Comparison of ENCODE assay signal across 12 mouse cellular contexts in genomic region chr16:18148208-18148876, GRCm38 (mm10). TPM values are rescaled to one million over a fixed set of nuclear protein-coding genes. Genes with fewer than 3 reads are reported as not detected.
DNase-seq lines count a peak whose midpoint lies in the region; ATAC-seq lines count a peak whose summit lies in the region.
"Had no signal": no experiment of that assay in that cellular context is flagged by ENCODE, and none has a peak within 500 bp of the region (broad histone marks: within the 10 kb centered on the region; RNA-seq: fewer than 3 reads in every experiment).

No protein-coding gene starts in this region.

- H3K36me3 ChIP-seq in forebrain, embryonic 11.5 days (ENCODE audit: control insufficient read depth, insufficient read depth, low read length) = no peaks in the 10 kb centered on the region
- no peaks in the 10 kb centered on the region for H3K36me3 ChIP-seq in limb, embryonic 11.5 days (ENCODE audit: control insufficient read depth, insufficient read depth, low read length)
- H3K36me3 ChIP-seq in neural tube, embryonic 15.5 days = peaks cover 13% of the 10 kb centered on the region

- H3K4me3 ChIP-seq in forebrain, embryonic 11.5 days (ENCODE audit: low read depth, low read length) = no peak overlapping the region
- no peak overlapping the region for H3K4me3 ChIP-seq in limb, embryonic 11.5 days (ENCODE audit: low read depth, low read length)
- H3K4me3 ChIP-seq in neural tube, embryonic 15.5 days (replicated peaks) = no peak overlapping the region

- peak; percentile 90 for ATAC-seq in forebrain, embryonic 11.5 days (replicated peaks; ENCODE audit: low FRiP score)
- ATAC-seq in limb, embryonic 11.5 days (ENCODE audit: insufficient number of reproducible peaks, low FRiP score, low TSS enrichment, low read depth) = peak; percentile 36; the same call in 1 of the 2 replicates
- peak; percentile 63 for ATAC-seq in neural tube, embryonic 15.5 days (ENCODE audit: low FRiP score)

- peak; percentile 68 to 72 for DNase-seq in right cerebral cortex, postnatal 10 days (ENCODE audit: low spot score in 2 of 2)
- no peak for DNase-seq in right cerebral cortex, adult 2 months (ENCODE audit: low spot score in 2 of 2)
- peak; percentile 83 for DNase-seq in forebrain, embryonic 11.5 days (ENCODE audit: low spot score)
- DNase-seq in limb, embryonic 11.5 days (ENCODE audit: low spot score) = peak; percentile 67
- DNase-seq in kidney, postnatal 25 days = no peak
- no peak for DNase-seq in gastrocnemius, postnatal 25 days
- DNase-seq in gastrocnemius, postnatal 10 days = no peak
- DNase-seq: cerebellum, postnatal 36 days; lung, adult 2 months had no signal

- peak overlapping the region; percentile 77 for H3K27ac ChIP-seq in forebrain, embryonic 11.5 days (ENCODE audit: low read depth, low read length)
- H3K27ac ChIP-seq in limb, embryonic 11.5 days (replicated peaks; ENCODE audit: low read depth, low read length) = no peak overlapping the region
- H3K27ac ChIP-seq in neural tube, embryonic 15.5 days (replicated peaks) = peak overlapping the region; percentile 48; the same call in 1 of the 2 replicates
- H3K27ac ChIP-seq: kidney, postnatal 0 days had no signal

- H3K4me1 ChIP-seq in forebrain, embryonic 11.5 days (replicated peaks; ENCODE audit: control insufficient read depth, insufficient read depth, low read length) = peaks cover 21% of the 10 kb centered on the region
- peaks cover 36% of the 10 kb centered on the region for H3K4me1 ChIP-seq in limb, embryonic 11.5 days (ENCODE audit: control insufficient read depth, insufficient read depth, low read length)
- peaks cover 65% of the 10 kb centered on the region for H3K4me1 ChIP-seq in neural tube, embryonic 15.5 days

- H3K9me3 ChIP-seq in forebrain, embryonic 11.5 days (ENCODE audit: control insufficient read depth, low read length) = no peaks in the 10 kb centered on the region
- no peaks in the 10 kb centered on the region for H3K9me3 ChIP-seq in limb, embryonic 11.5 days (ENCODE audit: control insufficient read depth, low read length)
- no peaks in the 10 kb centered on the region for H3K9me3 ChIP-seq in neural tube, embryonic 15.5 days (replicated peaks)

- peak overlapping the region; percentile 16; the same call in 1 of the 2 replicates for H3K9ac ChIP-seq in forebrain, embryonic 11.5 days (ENCODE audit: low read length)
- H3K9ac ChIP-seq in limb, embryonic 11.5 days (ENCODE audit: low read length) = no peak overlapping the region
- H3K9ac ChIP-seq in neural tube, embryonic 15.5 days (replicated peaks) = no peak overlapping the region

- peak overlapping the region; percentile 24; the same call in 1 of the 2 replicates for H3K4me2 ChIP-seq in forebrain, embryonic 11.5 days (ENCODE audit: low read depth, low read length, severe bottlenecking)
- H3K4me2 ChIP-seq in limb, embryonic 11.5 days (ENCODE audit: low read depth, severe bottlenecking) = no peak overlapping the region
- H3K4me2 ChIP-seq in neural tube, embryonic 15.5 days = no peak overlapping the region
- H3K4me2 ChIP-seq: heart, embryonic 11.5 days had no signal

- WGBS in forebrain, embryonic 11.5 days = 10% methylated on average over 6 of the region's 6 CpGs
- WGBS in limb, embryonic 11.5 days = 17% methylated on average over 6 of the region's 6 CpGs
- 13% methylated on average over 6 of the region's 6 CpGs for WGBS in neural tube, embryonic 15.5 days

- no peaks in the 10 kb centered on the region for H3K27me3 ChIP-seq in forebrain, embryonic 11.5 days (ENCODE audit: control insufficient read depth, insufficient read depth, low read length)
- no peaks in the 10 kb centered on the region for H3K27me3 ChIP-seq in limb, embryonic 11.5 days (ENCODE audit: control insufficient read depth, insufficient read depth, low read length)
- H3K27me3 ChIP-seq in neural tube, embryonic 15.5 days (replicated peaks) = no peaks in the 10 kb centered on the region

RNA-seq across cellular contexts. Expression of gene Rtn4r, which starts 20.9 kb away (rescaled TPM):
- 3.2 and 4.0 TPM in 2 replicates for polyA plus RNA-seq in forebrain, embryonic 11.5 days (2014; fragmentation: Nextera tagmentation; extraction: Ambion mirVana)
- polyA plus RNA-seq in limb, embryonic 11.5 days (2014; fragmentation: Nextera tagmentation; extraction: Ambion mirVana) = 4.5 and 7.4 TPM in 2 replicates
- 26.5 and 28.7 TPM in 2 replicates for polyA plus RNA-seq in neural tube, embryonic 15.5 days (2015; fragmentation: Nextera tagmentation; extraction: Ambion mirVana)
- total RNA-seq in gastrocnemius, postnatal 25 days (2021) = under 1 TPM in 1 of 2 experiments, not detected in 1; 0.13 TPM
- total RNA-seq in gastrocnemius, postnatal 10 days (2021) = under 1 TPM; 0.38 to 0.52 TPM

RNA-seq across cellular contexts. Expression of gene Prodh, which starts 58.3 kb away (rescaled TPM):
- polyA plus RNA-seq in forebrain, embryonic 11.5 days (2014; fragmentation: Nextera tagmentation; extraction: Ambion mirVana) = 10.2 and 12.2 TPM in 2 replicates
- 15.0 and 15.9 TPM in 2 replicates for polyA plus RNA-seq in limb, embryonic 11.5 days (2014; fragmentation: Nextera tagmentation; extraction: Ambion mirVana)
- 4.0 and 6.4 TPM in 2 replicates for polyA plus RNA-seq in neural tube, embryonic 15.5 days (2015; fragmentation: Nextera tagmentation; extraction: Ambion mirVana)
- total RNA-seq in gastrocnemius, postnatal 25 days (2021) = 1 to 10 TPM; 8.1 to 9.5 TPM
- total RNA-seq in gastrocnemius, postnatal 10 days (2021) = 1 to 10 TPM; 2.6 to 3.8 TPM

Comparison
In these comparisons a context has a peak if more than half of its experiments do, and no peak if none do; other contexts are left out.
1. DNase-seq: peak in right cerebral cortex, postnatal 10 days (2 of 2), forebrain, embryonic 11.5 days (single experiment) and limb, embryonic 11.5 days (single experiment); none in right cerebral cortex, adult 2 months (0 of 2), kidney, postnatal 25 days (0 of 2), gastrocnemius, postnatal 25 days (single experiment) and gastrocnemius, postnatal 10 days (single experiment).
2. ATAC-seq: peak in every context shown above with its lines; median percentile 90 in forebrain, embryonic 11.5 days; 63 in neural tube, embryonic 15.5 days; 36 in limb, embryonic 11.5 days.